Mouse (Mus musculus): ENCODE measurements at regions not wholly inside any gene's neighbourhood (a gene's known extent, or its start where the extent isn't known, plus 50 kb on each side); places are given as distances from the start of the nearest gene placed in this dataset.
"Not testable (repeated sequence)": the region's sequence is repeated elsewhere in the genome, so short reads cannot be mapped to it uniquely, and the experiment has no call there.

DNA sequence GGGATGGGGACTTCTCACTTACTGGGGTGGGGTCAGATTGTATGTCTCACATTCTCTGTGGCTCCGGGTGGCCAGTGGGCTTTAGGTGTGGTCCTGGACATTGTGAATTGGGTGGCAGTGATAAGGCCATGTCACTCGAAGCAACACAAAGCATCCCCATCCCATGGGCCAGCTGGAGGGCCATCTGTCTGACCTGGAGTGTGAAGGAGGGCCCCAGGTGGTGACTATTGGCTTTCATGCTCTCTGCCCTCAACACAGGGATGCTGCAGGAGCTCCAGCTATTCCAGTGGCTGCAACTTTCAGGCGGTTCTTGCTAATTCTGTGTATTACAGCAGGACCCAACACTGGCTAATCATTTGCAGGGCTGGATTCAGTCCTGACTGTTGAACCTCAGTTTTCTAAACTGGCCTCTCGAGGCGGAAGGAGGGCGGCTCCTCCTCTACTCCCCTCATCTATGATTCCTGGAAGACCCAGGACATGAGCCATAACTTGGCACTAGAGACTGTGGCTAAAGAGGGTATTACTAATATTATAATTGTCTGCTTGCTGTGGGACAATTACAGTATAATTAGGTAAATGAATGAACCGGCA, 64.1 kb downstream of the 9530068E07Rik start:
- H3K4me3 ChIP-seq (ENCODE audit: low read depth, low read length), result no peak overlapping the region
- no peak overlapping the region for H3K9ac ChIP-seq (ENCODE audit: low read length)
- H3K27ac ChIP-seq (ENCODE audit: low read depth, low read length), result no peak overlapping the region
- DNase-seq (ENCODE audit: low spot score, missing footprints) (no peak), ATAC-seq (ENCODE audit: low FRiP score) (no peak)
- no peaks in the 10 kb centered on the region for H3K27me3 ChIP-seq (ENCODE audit: control insufficient read depth, insufficient read depth, low read length)
- WGBS, result 76% methylated on average over 7 of the region's 7 CpGs
- H3K4me2 ChIP-seq, result no peak overlapping the region
- no peaks in the 10 kb centered on the region for H3K4me1 ChIP-seq (ENCODE audit: control insufficient read depth, insufficient read depth, low read length)
- no peaks in the 10 kb centered on the region for H3K9me3 ChIP-seq (ENCODE audit: control insufficient read depth, low read length)
- H3K36me3 ChIP-seq (ENCODE audit: control insufficient read depth, insufficient read depth, low read length), result no peaks in the 10 kb centered on the region

DNA sequence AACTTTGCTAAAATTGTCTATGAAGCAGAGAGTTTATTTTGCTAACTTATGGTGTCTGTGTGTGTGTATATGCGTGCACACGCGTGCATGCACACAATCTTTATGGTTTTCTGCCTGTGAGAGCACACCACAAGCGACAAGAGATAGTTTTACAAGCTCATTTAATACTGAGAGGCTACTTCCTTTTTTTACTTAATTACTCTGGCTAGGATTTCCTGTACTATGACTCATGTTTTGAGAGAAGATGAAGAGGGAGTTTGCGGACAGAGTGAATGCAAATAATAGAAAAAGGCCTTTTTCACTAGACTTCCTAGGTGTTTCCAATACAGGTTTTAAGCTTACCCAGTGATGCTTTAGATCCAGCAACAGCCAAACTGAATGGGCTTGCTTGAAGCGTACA, 74.9 kb downstream of the 9530068E07Rik start:
- 86% methylated on average over 5 of the region's 6 CpGs for WGBS
- not testable (repeated sequence) for H3K36me3 ChIP-seq (ENCODE audit: control insufficient read depth, insufficient read depth, low read length); H3K4me3 ChIP-seq (ENCODE audit: low read depth, low read length); H3K4me1 ChIP-seq (ENCODE audit: control insufficient read depth, insufficient read depth, low read length); H3K27me3 ChIP-seq (ENCODE audit: control insufficient read depth, insufficient read depth, low read length); H3K9me3 ChIP-seq (ENCODE audit: control insufficient read depth, low read length); DNase-seq (ENCODE audit: low spot score, missing footprints); H3K27ac ChIP-seq (ENCODE audit: low read depth, low read length); H3K4me2 ChIP-seq; H3K9ac ChIP-seq (ENCODE audit: low read length); ATAC-seq (ENCODE audit: low FRiP score)

DNA sequence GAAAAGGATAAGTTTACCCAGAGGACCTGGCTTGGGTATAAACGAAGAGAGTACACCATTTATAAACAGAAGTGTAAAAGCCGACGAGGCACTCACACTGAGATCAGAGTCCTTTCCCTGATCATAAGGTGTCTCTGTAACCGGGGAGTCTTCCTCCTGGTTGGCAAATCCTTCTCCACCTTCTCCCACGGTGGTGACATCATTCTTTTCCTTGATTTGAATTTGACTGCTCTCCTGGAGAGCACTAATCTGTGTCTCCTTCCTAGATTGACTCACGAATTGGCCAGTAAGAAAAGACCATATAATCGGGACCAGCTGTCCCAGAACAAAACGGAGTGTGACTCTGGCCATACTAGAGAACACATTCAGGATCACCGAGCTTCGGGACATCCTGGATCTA, 83.9 kb downstream of the 9530068E07Rik start:
- not testable (repeated sequence) for H3K27ac ChIP-seq (ENCODE audit: low read depth, low read length); H3K9ac ChIP-seq (ENCODE audit: low read length); DNase-seq (ENCODE audit: low spot score, missing footprints); H3K4me1 ChIP-seq (ENCODE audit: control insufficient read depth, insufficient read depth, low read length); H3K27me3 ChIP-seq (ENCODE audit: control insufficient read depth, insufficient read depth, low read length); H3K9me3 ChIP-seq (ENCODE audit: control insufficient read depth, low read length); H3K4me2 ChIP-seq; ATAC-seq (ENCODE audit: low FRiP score); H3K36me3 ChIP-seq (ENCODE audit: control insufficient read depth, insufficient read depth, low read length); H3K4me3 ChIP-seq (ENCODE audit: low read depth, low read length)
- 73% methylated on average over 10 of the region's 10 CpGs for WGBS

DNA sequence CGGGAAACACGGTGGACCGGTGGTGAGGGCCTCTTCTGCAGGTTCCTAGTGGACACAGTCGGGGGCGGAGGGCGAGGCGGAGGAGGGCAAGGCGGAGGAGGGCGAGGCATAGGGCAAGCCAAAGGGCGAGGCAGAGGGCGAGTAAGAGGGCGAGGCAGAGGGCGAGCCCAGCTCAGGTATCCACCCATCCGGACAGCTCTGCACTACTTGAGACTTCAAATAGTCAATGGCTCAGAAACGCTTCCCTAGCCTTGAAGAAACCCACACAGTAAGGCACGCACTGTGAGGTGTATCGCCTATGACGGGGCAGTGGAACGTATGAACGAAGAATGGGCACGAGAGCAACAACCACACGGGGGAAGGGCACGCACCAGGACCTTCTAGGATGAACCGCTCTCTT, 84.5 kb downstream of the 9530068E07Rik start:
- WGBS, result 95% methylated on average over 23 of the region's 24 CpGs
- not testable (repeated sequence) for H3K4me3 ChIP-seq (ENCODE audit: low read depth, low read length); H3K27me3 ChIP-seq (ENCODE audit: control insufficient read depth, insufficient read depth, low read length); DNase-seq (ENCODE audit: low spot score, missing footprints); H3K9me3 ChIP-seq (ENCODE audit: control insufficient read depth, low read length); H3K4me2 ChIP-seq; H3K27ac ChIP-seq (ENCODE audit: low read depth, low read length); H3K9ac ChIP-seq (ENCODE audit: low read length); H3K36me3 ChIP-seq (ENCODE audit: control insufficient read depth, insufficient read depth, low read length); ATAC-seq (ENCODE audit: low FRiP score); H3K4me1 ChIP-seq (ENCODE audit: control insufficient read depth, insufficient read depth, low read length)

DNA sequence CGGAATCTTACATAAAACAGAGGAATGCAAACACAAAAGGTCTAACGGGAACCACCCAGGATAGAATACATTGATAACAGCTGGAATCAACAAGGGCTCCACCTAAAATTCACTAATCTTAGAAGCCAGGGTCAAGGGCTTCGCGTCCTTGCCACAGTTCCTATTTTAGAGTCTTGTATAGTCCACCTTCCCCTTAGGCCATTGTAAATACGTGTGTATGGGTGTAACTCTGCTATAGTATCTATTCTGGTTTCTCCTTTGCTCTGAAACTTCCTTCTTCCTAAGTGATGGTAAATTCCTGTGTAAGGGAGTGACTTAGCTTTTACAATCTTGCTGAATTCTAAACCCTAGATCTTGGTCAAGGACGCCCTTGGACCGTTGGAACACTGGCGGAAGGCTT, 87.3 kb downstream of the 9530068E07Rik start:
- WGBS, result 87% methylated on average over 4 of the region's 8 CpGs
- not testable (repeated sequence) for H3K4me1 ChIP-seq (ENCODE audit: control insufficient read depth, insufficient read depth, low read length); DNase-seq (ENCODE audit: low spot score, missing footprints); H3K4me3 ChIP-seq (ENCODE audit: low read depth, low read length); H3K9ac ChIP-seq (ENCODE audit: low read length); H3K4me2 ChIP-seq; ATAC-seq (ENCODE audit: low FRiP score); H3K27ac ChIP-seq (ENCODE audit: low read depth, low read length); H3K9me3 ChIP-seq (ENCODE audit: control insufficient read depth, low read length); H3K27me3 ChIP-seq (ENCODE audit: control insufficient read depth, insufficient read depth, low read length); H3K36me3 ChIP-seq (ENCODE audit: control insufficient read depth, insufficient read depth, low read length)

DNA sequence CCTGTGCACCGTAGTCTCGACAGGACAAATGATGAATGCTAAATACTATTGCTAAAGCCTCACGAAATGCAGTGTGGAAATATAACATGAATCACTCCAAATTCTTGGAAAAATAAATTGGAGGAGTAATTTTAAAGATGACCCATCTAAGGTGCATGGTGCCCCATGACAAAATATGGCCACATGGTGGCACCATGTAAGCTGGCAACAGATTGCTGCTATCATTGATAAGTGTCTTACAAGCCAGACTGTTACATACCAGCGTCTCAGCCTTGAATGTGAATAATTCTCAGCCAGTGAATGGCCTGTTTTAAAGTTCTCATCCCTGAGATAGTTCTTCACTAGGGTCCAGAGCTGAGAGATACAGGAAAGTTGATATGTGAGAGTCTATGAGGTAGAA, 92.3 kb downstream of the 9530068E07Rik start:
- 78% methylated on average over 4 of the region's 4 CpGs for WGBS
- H3K9me3 ChIP-seq (ENCODE audit: control insufficient read depth, low read length); DNase-seq (ENCODE audit: low spot score, missing footprints); H3K4me2 ChIP-seq; H3K4me1 ChIP-seq (ENCODE audit: control insufficient read depth, insufficient read depth, low read length); H3K27ac ChIP-seq (ENCODE audit: low read depth, low read length); H3K9ac ChIP-seq (ENCODE audit: low read length); H3K27me3 ChIP-seq (ENCODE audit: control insufficient read depth, insufficient read depth, low read length); ATAC-seq (ENCODE audit: low FRiP score); H3K36me3 ChIP-seq (ENCODE audit: control insufficient read depth, insufficient read depth, low read length); H3K4me3 ChIP-seq (ENCODE audit: low read depth, low read length): not testable (repeated sequence)

DNA sequence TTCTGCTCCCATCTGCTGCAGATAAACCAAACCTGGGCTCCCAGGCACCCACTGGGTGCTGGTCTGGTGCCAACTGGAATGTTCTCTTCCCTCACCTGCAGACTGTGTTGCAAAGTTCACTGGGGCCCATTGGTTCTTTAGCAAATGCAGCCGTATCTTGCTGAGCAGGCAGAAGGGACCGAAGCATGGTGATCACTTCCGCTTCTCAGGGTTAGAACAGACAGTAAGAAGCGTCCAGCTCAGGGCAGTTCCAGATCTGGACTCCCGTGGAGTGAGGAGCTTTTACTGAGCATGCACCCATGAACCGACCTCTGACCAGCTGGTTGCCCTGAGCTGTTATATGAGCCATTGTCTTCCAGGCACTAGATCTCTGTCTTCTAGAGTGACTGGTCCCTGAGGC, 97.1 kb downstream of the 9530068E07Rik start:
- DNase-seq (ENCODE audit: low spot score, missing footprints) (no peak), ATAC-seq (ENCODE audit: low FRiP score) (no peak)
- H3K36me3 ChIP-seq (ENCODE audit: control insufficient read depth, insufficient read depth, low read length), result no peaks in the 10 kb centered on the region
- no peak overlapping the region for H3K27ac ChIP-seq (ENCODE audit: low read depth, low read length)
- H3K27me3 ChIP-seq (ENCODE audit: control insufficient read depth, insufficient read depth, low read length), result no peaks in the 10 kb centered on the region
- no peak overlapping the region for H3K4me3 ChIP-seq (ENCODE audit: low read depth, low read length)
- no peaks in the 10 kb centered on the region for H3K4me1 ChIP-seq (ENCODE audit: control insufficient read depth, insufficient read depth, low read length)
- H3K4me2 ChIP-seq, result no peak overlapping the region
- no peaks in the 10 kb centered on the region for H3K9me3 ChIP-seq (ENCODE audit: control insufficient read depth, low read length)
- WGBS, result 84% methylated on average over 6 of the region's 6 CpGs
- no peak overlapping the region for H3K9ac ChIP-seq (ENCODE audit: low read length)

DNA sequence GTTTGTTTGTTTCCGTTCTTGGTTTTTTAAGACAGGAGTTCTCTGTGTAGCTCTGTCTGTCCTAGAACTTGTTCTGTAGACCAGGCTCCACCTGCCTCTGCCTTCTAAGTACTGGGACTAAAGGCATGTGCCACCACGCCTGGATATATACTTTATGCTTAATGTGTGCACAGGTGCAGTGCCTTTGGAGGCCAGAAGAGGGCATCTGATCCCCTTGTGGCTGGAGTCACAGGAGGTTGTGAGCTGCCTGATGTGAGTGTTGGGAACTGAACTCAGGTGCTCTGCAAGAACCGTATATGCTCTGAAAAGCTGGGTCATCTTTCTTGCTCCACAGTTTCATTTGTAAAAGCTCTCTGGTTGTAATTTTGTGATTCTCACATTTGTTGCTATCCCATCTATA, 100.7 kb downstream of the 9530068E07Rik start:
- DNase-seq (ENCODE audit: low spot score, missing footprints), result no peak
- Histone ChIP-seq H3K9me3 (ENCODE audit: control insufficient read depth, low read length) (no peaks in the 10 kb centered on the region), H3K4me2 (no peak overlapping the region), H3K27me3 (ENCODE audit: control insufficient read depth, insufficient read depth, low read length) (no peaks in the 10 kb centered on the region), H3K4me1 (ENCODE audit: control insufficient read depth, insufficient read depth, low read length) (no peaks in the 10 kb centered on the region), H3K4me3 (ENCODE audit: low read depth, low read length) (no peak overlapping the region), H3K9ac (ENCODE audit: low read length) (no peak overlapping the region), H3K36me3 (ENCODE audit: control insufficient read depth, insufficient read depth, low read length) (no peaks in the 10 kb centered on the region), H3K27ac (ENCODE audit: low read depth, low read length) (no peak overlapping the region)
- ATAC-seq (ENCODE audit: low FRiP score), result no peak
- 93% methylated on average over 3 of the region's 3 CpGs for WGBS

DNA sequence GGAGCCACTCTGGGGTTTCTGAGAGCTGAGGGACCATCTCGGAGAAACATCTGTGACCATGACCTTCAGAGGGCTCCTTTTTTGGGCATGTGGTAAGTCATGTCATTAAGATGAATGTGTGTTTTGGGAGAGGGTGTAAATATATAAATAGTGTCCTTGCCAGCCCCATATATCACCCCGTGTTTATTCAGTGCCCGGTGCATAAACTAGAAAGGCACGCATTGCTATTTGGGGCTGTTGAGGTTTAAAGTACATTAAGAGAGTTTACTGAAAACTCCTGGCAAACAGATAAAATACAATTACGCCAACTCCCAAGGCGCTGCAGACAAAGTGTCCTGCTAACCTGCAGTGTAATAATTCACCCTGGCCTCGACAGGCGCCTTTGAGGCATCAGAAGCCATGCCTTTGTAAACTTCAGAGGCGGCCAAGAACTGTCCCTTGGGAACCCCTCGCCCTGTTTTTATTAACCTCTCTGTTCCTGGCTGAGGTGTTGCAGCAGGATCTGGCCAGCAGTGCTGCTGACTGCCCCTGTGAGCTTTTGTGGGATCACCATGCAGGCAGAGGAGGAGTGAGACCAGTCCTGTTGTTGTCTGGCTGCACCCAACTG, 106.6 kb downstream of the 9530068E07Rik start:
- H3K36me3 ChIP-seq (ENCODE audit: control insufficient read depth, insufficient read depth, low read length), result no peaks in the 10 kb centered on the region
- H3K9ac ChIP-seq (ENCODE audit: low read length), result no peak overlapping the region
- DNase-seq (ENCODE audit: low spot score, missing footprints) (peak; percentile 69), ATAC-seq (ENCODE audit: low FRiP score) (no peak)
- H3K4me1 ChIP-seq (ENCODE audit: control insufficient read depth, insufficient read depth, low read length), result no peaks in the 10 kb centered on the region
- H3K4me3 ChIP-seq (ENCODE audit: low read depth, low read length), result no peak overlapping the region
- no peaks in the 10 kb centered on the region for H3K27me3 ChIP-seq (ENCODE audit: control insufficient read depth, insufficient read depth, low read length)
- no peak overlapping the region for H3K27ac ChIP-seq (ENCODE audit: low read depth, low read length)
- H3K4me2 ChIP-seq, result no peak overlapping the region
- WGBS, result 82% methylated on average over 10 of the region's 10 CpGs
- no peaks in the 10 kb centered on the region for H3K9me3 ChIP-seq (ENCODE audit: control insufficient read depth, low read length)
